Mouse (Mus musculus) forebrain, embryonic 16.5 days (tissue): ENCODE data around the gene Vipr2. TPM values are rescaled to one million over a fixed set of nuclear protein-coding genes. Genes with fewer than 3 reads are reported as not detected.

Experiments used
- ATAC-seq: fragments of 200-750 bp; cut with Nextera tagmentation; 2 replicates; pipeline ENCODE4 v1.8.0; 2017; ENCODE audit warnings: mild to moderate bottlenecking, moderate library complexity
- H3K27ac ChIP-seq: fragments of 300-500 bp; sonication (generic); 2 replicates; pipeline ENCODE4 v1.5.1; 2014; ENCODE audit warnings: low read length, control low read depth
- H3K27me3 ChIP-seq: fragments of 300-500 bp; sonication (generic); replicated peaks from 2 replicates; pipeline ENCODE4 v1.6.1; 2014; ENCODE audit warnings: low read length; ENCODE audit not compliant: control insufficient read depth, insufficient read depth
- H3K36me3 ChIP-seq: fragments of 300-500 bp; sonication (generic); 2 replicates; pipeline ENCODE4 v1.6.1; 2014; ENCODE audit not compliant: control insufficient read depth, insufficient read depth
- H3K4me1 ChIP-seq: fragments of 300-500 bp; sonication (generic); replicated peaks from 2 replicates; pipeline ENCODE4 v1.6.1; 2014; ENCODE audit warnings: low read length; ENCODE audit not compliant: control insufficient read depth, insufficient read depth
- H3K4me2 ChIP-seq: fragments of 300-500 bp; sonication (generic); 2 replicates; pipeline ENCODE4 v1.6.1; 2014; ENCODE audit warnings: mild to moderate bottlenecking, low read length, control low read depth
- H3K4me3 ChIP-seq: fragments of 300-500 bp; sonication (generic); replicated peaks from 2 replicates; pipeline ENCODE4 v1.5.1; 2014; ENCODE audit warnings: mild to moderate bottlenecking, low read length, control low read depth
- H3K9ac ChIP-seq: fragments of 300-500 bp; sonication (generic); replicated peaks from 2 replicates; pipeline ENCODE4 v1.6.1; 2014; ENCODE audit warnings: low read depth, low read length, control low read depth
- H3K9me3 ChIP-seq: fragments of 300-500 bp; sonication (generic); 2 replicates; pipeline ENCODE4 v1.6.1; 2016; ENCODE audit warnings: low read length; ENCODE audit not compliant: control insufficient read depth
- WGBS: fragments of 180-500 bp; shearing (Covaris S2); extraction: QIAGEN DNeasy Blood & Tissue Kit; methylation state at CpG from one replicate; pipeline ENCODE4 v1.1.7; 2014; 5-methylcytosine and 5-hydroxymethylcytosine counted together
- microRNA-seq: library from miRNA; unstranded; fragments of <30 nt; microRNA quantifications from one replicate; pipeline ENCODE4, GENCODE M21; 2017
- polyA plus RNA-seq: library from polyadenylated mRNA; unstranded; fragments of >200 nt; fragmentation: Nextera tagmentation; extraction: Ambion mirVana; gene quantifications from 2 replicates; pipeline ENCODE4 v1.2.1, GENCODE M21; 2015

The Vipr2 gene
- polyA plus RNA-seq, 1 experiment from 2014 or later: 0.92 TPM

- H3K36me3 ChIP-seq: no peaks in the 10 kb centered on the region
- no peaks in the 10 kb centered on the region for H3K9me3 ChIP-seq
- H3K27ac ChIP-seq: no peak overlapping the region
- H3K27me3 ChIP-seq: no peaks in the 10 kb centered on the region
- no peak overlapping the region for H3K4me2 ChIP-seq
- no peaks in the 10 kb centered on the region for H3K4me1 ChIP-seq
- ATAC-seq: no peak
- WGBS: 77% methylated on average over 5 of the region's 5 CpGs
- H3K9ac ChIP-seq: no peak overlapping the region
- no peak overlapping the region for H3K4me3 ChIP-seq
Observed at GRCm38 (mm10) chr12:116169666-116170065, 92.1 kb downstream of the Vipr2 start.

DNA sequence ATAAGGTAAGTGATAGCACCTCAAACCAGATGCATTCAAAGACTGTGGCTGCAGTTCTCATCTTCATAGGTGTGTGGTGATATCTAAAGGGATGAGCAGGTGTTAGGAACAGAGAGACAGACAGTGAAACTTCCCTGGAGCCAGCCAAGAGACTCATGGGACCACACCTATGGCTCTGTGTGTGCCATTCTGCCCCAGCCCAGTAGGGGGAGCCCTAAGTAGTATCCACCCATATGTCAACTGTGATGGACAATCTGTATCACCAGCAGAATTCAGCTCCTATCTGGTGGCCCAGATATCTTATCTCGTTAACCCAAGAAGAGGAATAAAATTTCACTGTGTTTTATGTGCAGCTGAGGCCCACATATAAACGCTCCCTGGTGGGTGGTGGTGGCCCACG lies 99.4 kb downstream of the Vipr2 start:
- H3K4me3 ChIP-seq: no peak overlapping the region
- 90% methylated on average over 3 of the region's 3 CpGs for WGBS
- no peak for ATAC-seq

GRCm38 (mm10) chr12:116181436-116182050 lies 104.0 kb downstream of the Vipr2 start:
- Histone ChIP-seq H3K4me3 (no peak overlapping the region), H3K4me2 (no peak overlapping the region), H3K4me1 (no peaks in the 10 kb centered on the region), H3K27ac (no peak overlapping the region), H3K9ac (no peak overlapping the region), H3K27me3 (no peaks in the 10 kb centered on the region), H3K36me3 (no peaks in the 10 kb centered on the region), H3K9me3 (no peaks in the 10 kb centered on the region)
- 79% methylated on average over 4 of the region's 4 CpGs for WGBS
- ATAC-seq: no peak

More for the DNA sequence above, 99.4 kb downstream of the Vipr2 start:
- Histone ChIP-seq H3K27ac (no peak overlapping the region), H3K9me3 (no peaks in the 10 kb centered on the region), H3K4me2 (no peak overlapping the region), H3K4me1 (no peaks in the 10 kb centered on the region), H3K36me3 (no peaks in the 10 kb centered on the region), H3K27me3 (no peaks in the 10 kb centered on the region), H3K9ac (no peak overlapping the region)

DNA sequence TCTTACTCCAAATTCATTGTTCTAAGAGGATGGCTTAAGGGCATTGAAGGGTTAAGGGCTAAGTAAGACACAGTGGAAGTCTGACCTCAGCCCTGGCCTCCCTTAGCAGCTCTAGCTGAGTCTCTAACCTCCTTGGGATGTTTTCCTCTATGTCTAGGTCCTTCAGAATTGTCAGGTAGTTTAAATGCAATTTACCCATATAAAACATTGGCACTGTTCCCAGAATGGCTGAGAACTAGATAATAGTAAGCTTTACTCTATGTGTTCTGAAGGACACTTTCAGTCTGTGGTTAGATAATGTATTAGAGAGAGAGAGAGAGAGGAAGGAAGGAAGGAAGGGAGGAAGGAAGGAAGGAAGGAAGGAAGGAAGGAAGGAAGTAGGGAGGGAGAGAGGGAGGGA lies 104.8 kb downstream of the Vipr2 start:
- H3K36me3 ChIP-seq: no peaks in the 10 kb centered on the region
- no peak overlapping the region for H3K4me2 ChIP-seq
- no peak for ATAC-seq
- H3K9me3 ChIP-seq: no peaks in the 10 kb centered on the region
- no peak overlapping the region for H3K27ac ChIP-seq
- no peak overlapping the region for H3K9ac ChIP-seq
- no peak overlapping the region for H3K4me3 ChIP-seq
- no peaks in the 10 kb centered on the region for H3K27me3 ChIP-seq
- H3K4me1 ChIP-seq: no peaks in the 10 kb centered on the region

- Histone ChIP-seq H3K27me3 (no peaks in the 10 kb centered on the region), H3K4me3 (no peak overlapping the region), H3K36me3 (no peaks in the 10 kb centered on the region), H3K9ac (no peak overlapping the region), H3K27ac (no peak overlapping the region), H3K4me1 (no peaks in the 10 kb centered on the region), H3K9me3 (no peaks in the 10 kb centered on the region), H3K4me2 (no peak overlapping the region)
- WGBS: 83% methylated on average over 6 of the region's 6 CpGs
- ATAC-seq: no peak
Observed at GRCm38 (mm10) chr12:116183212-116183935, 105.8 kb downstream of the Vipr2 start.

DNA sequence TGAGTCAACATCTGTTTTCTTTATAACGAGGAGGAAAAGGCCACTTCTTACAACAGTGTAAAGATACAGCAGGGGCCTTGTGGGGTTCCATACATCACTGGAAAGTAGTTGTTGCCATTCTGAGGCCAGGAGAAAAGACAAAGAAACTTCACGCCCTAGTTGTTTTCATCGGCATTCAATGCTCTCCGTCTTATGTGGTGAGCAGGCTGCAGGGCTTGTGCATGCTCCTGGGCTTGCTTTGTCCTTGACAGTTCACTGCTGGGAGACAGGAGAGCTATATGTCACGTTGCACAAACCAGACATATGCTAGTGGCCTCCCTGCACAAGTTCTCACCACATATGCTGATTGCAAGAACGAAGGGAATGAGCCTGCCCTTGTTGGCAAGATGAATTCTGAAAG lies 116.4 kb downstream of the Vipr2 start:
- no peak overlapping the region for H3K4me2 ChIP-seq
- H3K27ac ChIP-seq: no peak overlapping the region
- no peak overlapping the region for H3K4me3 ChIP-seq
- H3K36me3 ChIP-seq: no peaks in the 10 kb centered on the region
- no peaks in the 10 kb centered on the region for H3K27me3 ChIP-seq
- H3K4me1 ChIP-seq: no peaks in the 10 kb centered on the region
- ATAC-seq: no peak
- WGBS: 19% methylated on average over 6 of the region's 6 CpGs
- no peaks in the 10 kb centered on the region for H3K9me3 ChIP-seq
- H3K9ac ChIP-seq: no peak overlapping the region

DNA sequence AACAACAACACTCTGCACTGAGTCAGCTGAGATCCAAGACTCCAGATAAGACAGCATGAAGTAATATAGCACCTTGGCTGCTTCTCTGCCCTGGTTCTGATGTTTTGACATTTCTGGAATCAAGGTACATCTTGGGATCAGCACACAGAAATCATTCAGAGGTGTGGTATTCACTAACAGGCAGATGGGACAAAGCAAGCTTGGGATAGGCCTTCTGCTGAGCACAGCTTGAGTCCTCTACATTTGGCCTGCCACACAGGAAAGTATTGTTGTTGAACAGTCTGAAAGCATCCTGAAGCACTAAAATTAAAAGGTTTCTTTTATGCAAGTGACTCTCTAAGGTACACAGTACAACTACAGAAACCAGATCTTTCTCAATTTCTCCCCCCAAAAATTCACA lies 117.1 kb downstream of the Vipr2 start:
- no peak for ATAC-seq
- Histone ChIP-seq H3K27me3 (no peaks in the 10 kb centered on the region), H3K9ac (no peak overlapping the region), H3K4me1 (no peaks in the 10 kb centered on the region), H3K36me3 (no peaks in the 10 kb centered on the region), H3K9me3 (no peaks in the 10 kb centered on the region), H3K4me2 (no peak overlapping the region), H3K27ac (no peak overlapping the region), H3K4me3 (no peak overlapping the region)

Small RNAs within 50 kb of the gene (microRNA-seq; reads per million reads assigned to microRNA genes)
- not detected for gene Gm44372

Other genes starting within 250 kb of the Vipr2 start
- gene Zfp386, start 30.0 kb upstream of the Vipr2 start, polyA plus RNA-seq: 68.3 and 72.3 TPM in 2 replicates
- gene Wdr60, start 185.3 kb downstream of the Vipr2 start, polyA plus RNA-seq: 15.7 and 18.5 TPM in 2 replicates
- gene Gm11027, start 197.7 kb downstream of the Vipr2 start, polyA plus RNA-seq: not detected in 2 replicates
- gene Esyt2, start 203.5 kb downstream of the Vipr2 start, polyA plus RNA-seq: 12.9 and 13.5 TPM in 2 replicates